Mouse (Mus musculus) spleen, adult 2 months (tissue): ENCODE measurements around the gene Myl7. TPM values are rescaled to one million over a fixed set of nuclear protein-coding genes. Genes with fewer than 3 reads are reported as not detected.

ENCODE experiments used
- DNase-seq, 2 experiments: peaks; one replicate each; pipeline versions ENCODE4 v3.0.0 to v3.0.0-alpha.2; 2012 to 2021; ENCODE audit warnings: low spot score in 2 of 2, low read depth in 1 of 2
- H3K27ac ChIP-seq: fragments of 200-500 bp; 2 replicates; pipeline ENCODE4 v1.5.1; 2012; ENCODE audit warnings: low read length, inconsistent platforms; ENCODE audit not compliant: insufficient read depth
- H3K27me3 ChIP-seq: fragments of 200-500 bp; 2 replicates; pipeline ENCODE4 v1.6.1; 2012; ENCODE audit warnings: mild to moderate bottlenecking, moderate library complexity, low read length, inconsistent platforms; ENCODE audit not compliant: control insufficient read depth, insufficient read depth
- H3K36me3 ChIP-seq: fragments of 200-500 bp; 2 replicates; pipeline ENCODE4 v1.6.1; 2012; ENCODE audit warnings: mild to moderate bottlenecking, low read length, inconsistent platforms; ENCODE audit not compliant: control insufficient read depth, insufficient read depth
- H3K4me1 ChIP-seq: fragments of 200-500 bp; 2 replicates; pipeline ENCODE4 v1.6.1; 2011; ENCODE audit warnings: inconsistent platforms; ENCODE audit not compliant: control insufficient read depth, insufficient read depth, insufficient read length
- H3K4me3 ChIP-seq: fragments of 200-500 bp; 2 replicates; pipeline ENCODE4 v1.5.1; 2011; ENCODE audit warnings: mild to moderate bottlenecking, inconsistent platforms; ENCODE audit not compliant: insufficient read depth, insufficient read length; ENCODE audit errors: extremely low read depth
- CTCF ChIP-seq: fragments of 200-500 bp; IDR thresholded peaks from 2 replicates; pipeline ENCODE4 v1.5.1; 2011; ENCODE audit warnings: mild to moderate bottlenecking, inconsistent platforms; ENCODE audit not compliant: insufficient read depth, insufficient read length, insufficient replicate concordance; ENCODE audit errors: extremely low read depth
- POLR2A ChIP-seq: fragments of 200-500 bp; IDR thresholded peaks from 2 replicates; pipeline ENCODE4 v1.6.1; 2011; ENCODE audit warnings: low read depth, low read length, inconsistent platforms
- WGBS: fragments of 180-500 bp; shearing (Covaris S2); methylation state at CpG from one replicate; pipeline ENCODE4 v1.1.7; 2018; 5-methylcytosine and 5-hydroxymethylcytosine counted together
- polyA plus RNA-seq: library from polyadenylated mRNA; depleted of rRNA; stranded (reverse); fragments of >200 nt; gene quantifications from 2 replicates; pipeline ENCODE4 v1.2.3, GENCODE M21; 2012

Myl7 gene
- polyA plus RNA-seq, 1 experiment: 0.54 TPM

DNA sequence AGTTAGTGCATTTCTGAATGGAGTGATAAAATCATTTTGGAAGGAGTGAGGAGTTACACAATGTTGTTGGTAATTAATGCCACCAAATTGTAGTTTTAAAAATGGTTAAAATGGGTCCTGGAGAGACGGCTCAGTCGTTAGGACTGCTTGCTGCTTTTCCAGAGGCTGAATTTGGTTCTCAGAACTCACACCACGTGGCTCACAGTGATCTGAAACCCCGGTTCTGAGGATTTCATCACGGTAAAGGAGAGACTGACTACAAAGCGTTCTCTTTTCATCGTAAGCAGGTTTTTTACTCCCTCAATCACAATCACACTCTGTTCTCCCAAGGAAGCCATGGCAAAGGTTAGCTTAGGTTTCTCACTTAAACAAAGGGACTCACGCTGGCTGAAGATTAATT, 26.1 kb upstream of the Myl7 start:
- Histone ChIP-seq H3K36me3 (no peaks in the 10 kb centered on the region), H3K27me3 (no peaks in the 10 kb centered on the region), H3K4me3 (no peak overlapping the region), H3K4me1 (no peaks in the 10 kb centered on the region), H3K27ac (no peak overlapping the region)
- no peak for DNase-seq
- no peak for TF ChIP-seq POLR2A
- no peak for TF ChIP-seq CTCF
- WGBS: 84% methylated on average over 8 of the region's 8 CpGs

DNA sequence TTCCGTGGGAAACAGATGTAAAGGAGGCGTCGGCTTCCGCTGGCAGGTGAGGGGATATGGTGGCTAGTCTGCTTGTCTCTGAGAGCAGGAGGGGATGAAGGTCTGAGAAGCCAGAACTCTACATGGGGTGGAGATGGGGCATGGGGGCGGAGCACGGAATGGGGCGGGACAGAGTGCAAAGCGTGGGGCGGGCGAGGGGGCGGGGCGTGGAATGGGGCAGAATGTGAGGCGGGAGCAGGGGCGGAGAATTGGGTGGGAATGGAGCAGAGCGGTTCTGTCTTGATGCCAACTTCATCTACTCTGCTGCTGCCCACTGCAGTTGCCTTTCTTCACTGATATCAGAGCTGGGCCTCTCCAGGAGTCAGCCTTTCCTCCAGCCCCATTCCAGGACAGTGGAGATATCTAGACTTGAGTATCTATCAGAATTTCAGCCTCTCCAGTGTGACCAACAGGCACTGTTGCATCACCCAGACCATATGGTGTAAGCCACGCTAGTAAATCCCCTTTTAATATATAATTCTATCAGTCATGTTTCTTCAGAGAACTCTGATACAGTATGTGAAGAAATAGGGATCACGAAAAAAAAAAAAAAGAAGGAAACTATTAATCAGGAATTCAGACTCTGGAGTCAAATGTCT, 21.9 kb upstream of the Myl7 start:
- H3K27ac ChIP-seq: no peak overlapping the region
- H3K36me3 ChIP-seq: no peaks in the 10 kb centered on the region
- no peak overlapping the region for H3K4me3 ChIP-seq
- no peaks in the 10 kb centered on the region for H3K4me1 ChIP-seq
- H3K27me3 ChIP-seq: no peaks in the 10 kb centered on the region
- no peak for TF ChIP-seq CTCF
- no peak for TF ChIP-seq POLR2A
- no peak for DNase-seq
- 36% methylated on average over 15 of the region's 17 CpGs for WGBS

DNA sequence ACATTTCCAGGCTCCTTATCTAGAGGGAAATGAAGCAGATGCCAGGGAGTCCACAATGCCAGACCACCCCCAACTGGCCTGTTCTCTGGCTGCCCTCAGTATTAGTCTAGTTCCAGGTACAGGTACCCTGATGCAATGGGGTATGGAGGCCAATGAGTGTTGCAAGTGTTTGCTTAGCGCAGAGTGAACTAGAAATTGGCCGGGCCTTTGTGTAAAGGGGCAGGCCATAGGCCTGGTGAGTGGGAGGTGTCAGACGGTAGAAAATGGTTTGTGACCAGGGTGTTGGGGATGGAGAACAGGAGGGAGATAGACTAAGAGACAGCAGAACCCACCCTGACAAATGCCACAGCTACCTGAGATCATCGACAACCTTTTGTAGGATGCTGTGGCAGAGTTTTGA, 21.0 kb upstream of the Myl7 start:
- Histone ChIP-seq H3K27ac (no peak overlapping the region), H3K4me3 (no peak overlapping the region), H3K27me3 (no peaks in the 10 kb centered on the region), H3K36me3 (no peaks in the 10 kb centered on the region), H3K4me1 (no peaks in the 10 kb centered on the region)
- TF ChIP-seq CTCF (no peak), POLR2A (no peak)
- 91% methylated on average over 4 of the region's 4 CpGs for WGBS
- no peak for DNase-seq

DNA sequence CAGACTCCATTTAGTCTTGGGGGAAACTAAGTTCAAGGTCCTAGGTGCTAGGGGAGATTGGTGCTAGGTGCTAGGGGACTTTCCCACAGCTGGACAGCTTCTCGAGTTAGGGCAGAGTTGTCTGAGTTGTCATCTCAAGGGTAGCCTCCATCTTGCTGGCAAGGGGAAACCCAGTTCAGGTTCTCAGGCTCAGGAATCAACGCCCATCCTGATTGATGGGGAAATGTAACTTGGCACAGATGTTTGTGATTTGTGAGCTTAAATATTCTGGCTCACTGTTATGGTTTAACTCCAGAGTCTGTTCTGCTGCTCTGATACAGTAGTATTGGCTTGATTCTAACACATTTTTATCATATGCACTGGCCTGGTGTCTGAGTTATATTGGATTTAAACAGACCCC, 19.5 kb upstream of the Myl7 start:
- H3K4me1 ChIP-seq: no peaks in the 10 kb centered on the region
- no peak overlapping the region for H3K4me3 ChIP-seq
- H3K27ac ChIP-seq: no peak overlapping the region
- TF ChIP-seq CTCF: no peak
- no peak for TF ChIP-seq POLR2A
- no peaks in the 10 kb centered on the region for H3K27me3 ChIP-seq
- no peak for DNase-seq
- 71% methylated on average over 2 of the region's 2 CpGs for WGBS
- H3K36me3 ChIP-seq: no peaks in the 10 kb centered on the region

DNA sequence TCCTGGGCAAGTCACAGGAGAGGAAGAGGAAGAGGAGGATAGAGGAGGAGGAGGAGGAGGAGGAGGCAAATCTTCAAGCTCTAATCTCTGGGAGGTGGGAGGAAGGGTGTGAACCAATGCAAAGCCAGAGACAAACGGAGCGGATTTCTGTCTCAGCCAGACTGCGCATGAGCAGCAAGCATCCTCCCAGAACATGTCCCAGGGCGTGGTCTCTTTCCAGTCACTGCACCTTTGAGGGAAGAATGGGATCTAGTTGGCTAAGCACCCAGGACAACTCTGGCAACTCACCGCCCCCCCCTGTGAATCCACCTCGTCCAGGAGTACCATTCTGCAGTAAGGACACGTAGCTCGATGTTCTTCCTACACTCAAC, 17.6 kb upstream of the Myl7 start:
- Histone ChIP-seq H3K27me3 (no peaks in the 10 kb centered on the region), H3K36me3 (no peaks in the 10 kb centered on the region), H3K4me3 (no peak overlapping the region), H3K27ac (no peak overlapping the region), H3K4me1 (no peaks in the 10 kb centered on the region)
- TF ChIP-seq POLR2A (no peak), CTCF (no peak)
- WGBS: 92% methylated on average over 8 of the region's 8 CpGs
- no peak for DNase-seq

DNA sequence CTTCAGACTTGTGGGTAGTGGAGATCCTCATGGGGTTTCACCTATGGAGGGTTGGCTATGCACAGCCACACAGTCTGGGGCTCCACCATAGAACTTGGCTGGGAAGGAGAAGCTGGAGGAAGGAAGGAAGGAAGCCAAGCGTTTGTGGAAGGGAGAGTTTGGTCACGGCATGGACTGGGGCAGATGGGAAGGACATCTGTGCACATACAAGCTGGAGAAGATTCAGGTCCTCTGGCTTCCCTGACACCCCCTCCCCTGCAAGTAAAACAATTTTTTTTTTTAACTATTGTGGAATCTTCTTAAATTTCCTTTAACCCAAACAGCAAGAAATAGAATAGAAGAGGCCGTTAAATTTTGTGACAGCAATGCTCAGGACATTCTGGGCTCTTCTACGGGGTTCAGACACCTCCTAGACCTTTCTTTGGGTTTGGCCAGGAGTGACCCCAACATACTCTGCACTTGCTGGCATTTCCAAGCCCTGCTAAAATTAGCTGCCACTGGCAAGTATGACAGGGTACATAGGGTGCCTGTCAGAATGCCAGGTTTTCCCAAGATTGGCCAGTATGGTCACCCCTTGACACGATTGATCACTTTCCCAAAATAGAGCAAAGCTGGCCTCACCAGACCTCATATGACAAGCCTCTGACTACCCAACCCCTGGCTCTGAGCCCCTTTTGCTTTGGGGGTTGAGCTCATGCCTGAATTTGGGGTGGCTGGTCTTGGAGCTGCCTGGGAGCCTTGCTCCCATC, 17.0 kb upstream of the Myl7 start:
- 53% methylated on average over 5 of the region's 5 CpGs for WGBS
- TF ChIP-seq POLR2A: no peak
- no peak overlapping the region for H3K4me3 ChIP-seq
- H3K4me1 ChIP-seq: no peaks in the 10 kb centered on the region
- no peaks in the 10 kb centered on the region for H3K27me3 ChIP-seq
- no peak overlapping the region for H3K27ac ChIP-seq
- no peak for DNase-seq
- no peaks in the 10 kb centered on the region for H3K36me3 ChIP-seq

DNA sequence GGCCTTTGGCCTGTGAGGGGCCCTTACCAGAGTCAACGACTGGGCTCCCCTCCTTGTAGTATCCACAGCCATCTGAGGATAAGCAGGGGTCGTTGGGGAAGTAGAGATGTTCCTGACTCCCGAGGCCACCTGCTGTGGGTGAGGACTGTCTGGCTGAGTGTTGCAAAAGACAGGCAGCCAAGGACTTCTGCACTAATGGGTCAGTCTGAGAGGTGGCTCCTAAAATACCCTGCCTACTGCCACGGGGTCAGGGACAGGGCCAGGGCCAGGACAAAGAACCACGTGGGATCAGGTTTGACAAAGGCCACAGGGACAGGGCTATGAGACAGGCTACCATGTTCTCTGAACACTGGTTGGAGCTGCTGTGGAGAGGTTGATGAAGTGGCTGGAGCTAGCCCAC, 16.4 kb upstream of the Myl7 start:
- no peaks in the 10 kb centered on the region for H3K27me3 ChIP-seq
- 65% methylated on average over 5 of the region's 5 CpGs for WGBS
- DNase-seq: no peak
- no peaks in the 10 kb centered on the region for H3K4me1 ChIP-seq
- H3K4me3 ChIP-seq: no peak overlapping the region
- TF ChIP-seq POLR2A (no peak), CTCF (no peak)
- no peak overlapping the region for H3K27ac ChIP-seq
- H3K36me3 ChIP-seq: no peaks in the 10 kb centered on the region
